Mouse (Mus musculus): ENCODE data around the gene Gm44503. TPM values are rescaled to one million over a fixed set of nuclear protein-coding genes. Genes with fewer than 3 reads are reported as not detected.

The Gm44503 gene
- not detected in 2 replicates for polyA plus RNA-seq (2012; ENCODE audit: insufficient read depth, insufficient read length, missing spikeins)

DNA sequence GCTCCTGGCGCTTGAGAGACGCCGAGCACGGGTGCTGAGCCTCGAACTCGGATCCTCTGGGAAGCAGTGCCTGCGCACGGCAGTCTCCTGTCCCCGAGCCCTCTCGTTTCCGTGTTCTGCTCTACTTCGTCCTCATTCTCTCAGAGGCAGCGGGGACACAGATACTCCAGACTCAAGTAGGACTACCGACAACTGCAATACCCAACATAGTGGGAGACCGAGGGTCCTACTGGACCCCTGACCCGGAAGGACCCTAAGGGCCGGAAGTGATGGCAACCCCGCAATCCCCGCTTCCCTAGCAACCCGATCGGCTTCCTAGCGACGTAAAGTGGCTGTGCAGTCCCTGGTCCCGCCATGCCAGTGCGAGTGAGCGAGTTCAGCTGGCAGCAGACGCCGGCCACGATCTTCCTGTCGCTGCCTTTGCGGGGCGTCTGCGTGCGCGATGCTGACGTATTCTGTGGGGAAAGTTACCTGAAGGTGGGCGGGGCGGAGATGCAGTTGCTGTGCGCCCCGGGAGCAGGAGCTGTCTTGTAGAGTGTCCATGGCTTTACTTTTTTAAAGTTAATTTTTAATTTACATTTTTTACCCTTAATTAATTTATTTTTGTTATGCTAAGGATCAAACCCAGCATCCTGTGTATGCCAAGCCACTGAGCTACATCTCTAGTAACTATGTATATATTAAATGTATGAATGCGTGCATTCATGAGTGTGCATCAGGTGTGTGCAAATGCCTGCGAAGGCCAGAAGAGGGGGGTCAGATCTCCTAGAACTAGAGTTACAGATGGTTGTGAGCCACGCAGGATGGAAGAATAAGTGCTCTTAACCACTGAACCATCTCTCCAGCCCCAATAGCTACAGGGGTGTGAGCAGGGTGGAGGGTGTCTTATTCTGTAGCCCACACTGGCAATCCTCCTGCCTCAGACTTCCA, at the start of gene Gm44503, which contains the start of gene Dyx1c1:
Gene Gm44503 (plus strand): TSS at position 332 of the 930 bp plus-strand sequence.
Gene Dyx1c1 (plus strand): TSS at position 265 of the 930 bp plus-strand sequence.
- TF ChIP-seq CTCF (IDR thresholded peaks at IDR 0.05; ENCODE audit: low read depth, low read length) (no peak), POLR2A (IDR thresholded peaks at IDR 0.05; ENCODE audit: borderline replicate concordance, low read depth, low read length) (no peak)
- peaks cover 8% of the 10 kb centered on the region for H3K4me1 ChIP-seq (ENCODE audit: control insufficient read depth, insufficient read depth, low read length)
- H3K27ac ChIP-seq (ENCODE audit: insufficient read depth, low read depth, low read length): no peak within 1 kb of the TSS; the same call in 1 of the 2 replicates
- peak within 1 kb of the TSS; percentile 67 for H3K4me3 ChIP-seq (ENCODE audit: insufficient read depth, low read length)

DNA sequence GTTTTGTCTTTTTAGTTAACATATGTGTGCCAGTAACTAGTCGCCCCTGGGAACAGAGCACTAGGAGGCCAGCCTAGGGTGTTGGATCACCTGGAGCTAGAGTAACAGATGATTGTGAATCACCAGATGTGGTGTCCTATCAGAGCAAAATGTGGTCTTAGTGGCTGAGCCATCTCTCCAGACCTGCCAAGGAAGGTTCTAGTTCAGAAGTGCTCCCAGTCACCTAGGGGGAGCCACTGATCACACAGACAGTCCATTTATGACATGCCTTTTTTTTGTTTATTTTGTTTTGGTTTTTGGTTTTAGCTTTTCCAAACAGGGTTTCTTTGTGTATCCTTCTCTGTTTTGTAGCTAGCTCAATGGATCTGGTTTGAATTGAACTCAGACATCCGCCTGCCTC, 47.3 kb upstream of the Gm44503 start:
- Histone ChIP-seq H3K4me3 (ENCODE audit: insufficient read depth, low read length) (no peak overlapping the region), H3K4me1 (ENCODE audit: control insufficient read depth, insufficient read depth, low read length) (no peaks in the 10 kb centered on the region), H3K27ac (ENCODE audit: insufficient read depth, low read depth, low read length) (no peak overlapping the region)
- TF ChIP-seq POLR2A (IDR thresholded peaks at IDR 0.05; ENCODE audit: borderline replicate concordance, low read depth, low read length): no peak
- TF ChIP-seq CTCF (IDR thresholded peaks at IDR 0.05; ENCODE audit: low read depth, low read length): no peak

DNA sequence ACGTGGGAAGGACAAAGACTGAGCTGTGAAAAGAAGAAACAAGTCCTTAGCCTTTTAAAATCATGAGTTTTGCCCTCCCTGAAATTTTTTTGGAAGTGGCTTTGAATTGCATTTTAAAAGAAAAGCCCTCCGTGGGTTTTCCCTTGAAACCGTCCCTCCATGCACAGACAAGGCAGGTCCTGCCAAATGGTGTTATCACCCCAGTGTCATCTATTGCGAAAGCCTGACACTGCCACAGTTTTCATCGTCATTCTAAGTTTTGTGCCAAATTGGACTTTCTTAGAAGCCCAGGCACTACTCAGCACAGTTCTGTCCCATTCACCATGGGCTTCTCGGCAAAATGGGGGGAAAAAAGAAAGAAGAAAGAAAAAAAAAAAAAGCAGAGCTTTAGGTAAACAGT, 45.1 kb upstream of the Gm44503 start:
- no peak for TF ChIP-seq CTCF (IDR thresholded peaks at IDR 0.05; ENCODE audit: low read depth, low read length)
- TF ChIP-seq POLR2A (IDR thresholded peaks at IDR 0.05; ENCODE audit: borderline replicate concordance, low read depth, low read length): no peak
- Histone ChIP-seq H3K4me1 (ENCODE audit: control insufficient read depth, insufficient read depth, low read length) (no peaks in the 10 kb centered on the region), H3K4me3 (ENCODE audit: insufficient read depth, low read length) (no peak overlapping the region), H3K27ac (ENCODE audit: insufficient read depth, low read depth, low read length) (no peak overlapping the region)

DNA sequence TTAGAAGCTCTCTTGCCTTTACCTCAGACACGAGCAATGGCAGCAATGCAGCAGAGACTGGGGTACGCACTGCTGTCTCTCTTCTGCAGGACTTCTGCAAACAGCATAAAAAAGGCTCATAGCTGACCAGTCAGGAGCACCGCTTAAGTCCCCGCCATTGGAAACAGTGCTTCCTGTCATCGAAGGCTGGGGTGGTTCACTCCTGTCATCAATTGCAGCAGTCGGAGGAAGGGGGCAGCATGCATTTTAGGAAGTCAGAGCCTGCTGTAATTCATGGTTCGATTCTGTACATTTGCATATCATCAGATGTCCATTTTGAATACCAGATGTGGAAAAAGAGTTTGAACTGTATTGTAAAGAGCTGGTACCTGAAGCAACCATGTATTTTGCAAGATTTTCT, 42.9 kb upstream of the Gm44503 start:
- no peak for TF ChIP-seq POLR2A (IDR thresholded peaks at IDR 0.05; ENCODE audit: borderline replicate concordance, low read depth, low read length)
- TF ChIP-seq CTCF (IDR thresholded peaks at IDR 0.05; ENCODE audit: low read depth, low read length): no peak
- no peak overlapping the region for H3K27ac ChIP-seq (ENCODE audit: insufficient read depth, low read depth, low read length)
- no peaks in the 10 kb centered on the region for H3K4me1 ChIP-seq (ENCODE audit: control insufficient read depth, insufficient read depth, low read length)
- H3K4me3 ChIP-seq (ENCODE audit: insufficient read depth, low read length): no peak overlapping the region

DNA sequence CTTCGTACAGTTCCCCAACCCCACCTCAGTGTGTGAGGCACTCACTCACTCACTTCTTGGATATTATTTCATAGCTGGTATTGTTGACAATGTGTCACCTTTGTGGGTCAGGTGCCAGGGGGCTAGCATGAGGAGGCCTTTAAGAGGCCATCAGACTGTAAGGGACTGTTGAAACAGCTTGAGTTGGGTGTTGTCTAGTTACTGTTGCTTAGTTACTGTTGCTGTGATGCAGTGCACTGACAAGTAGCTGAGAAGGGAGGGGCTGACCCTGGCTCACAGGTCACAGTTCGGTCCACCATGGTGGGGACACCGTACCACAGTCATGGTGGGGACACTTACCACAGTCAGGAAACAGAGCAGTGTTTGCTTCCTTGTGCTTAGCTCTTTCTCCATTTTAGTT, 35.6 kb upstream of the Gm44503 start:
- H3K4me3 ChIP-seq (ENCODE audit: insufficient read depth, low read length): no peak overlapping the region
- TF ChIP-seq POLR2A (IDR thresholded peaks at IDR 0.05; ENCODE audit: borderline replicate concordance, low read depth, low read length) (no peak), CTCF (IDR thresholded peaks at IDR 0.05; ENCODE audit: low read depth, low read length) (no peak)
- no peaks in the 10 kb centered on the region for H3K4me1 ChIP-seq (ENCODE audit: control insufficient read depth, insufficient read depth, low read length)
- no peak overlapping the region for H3K27ac ChIP-seq (ENCODE audit: insufficient read depth, low read depth, low read length)

DNA sequence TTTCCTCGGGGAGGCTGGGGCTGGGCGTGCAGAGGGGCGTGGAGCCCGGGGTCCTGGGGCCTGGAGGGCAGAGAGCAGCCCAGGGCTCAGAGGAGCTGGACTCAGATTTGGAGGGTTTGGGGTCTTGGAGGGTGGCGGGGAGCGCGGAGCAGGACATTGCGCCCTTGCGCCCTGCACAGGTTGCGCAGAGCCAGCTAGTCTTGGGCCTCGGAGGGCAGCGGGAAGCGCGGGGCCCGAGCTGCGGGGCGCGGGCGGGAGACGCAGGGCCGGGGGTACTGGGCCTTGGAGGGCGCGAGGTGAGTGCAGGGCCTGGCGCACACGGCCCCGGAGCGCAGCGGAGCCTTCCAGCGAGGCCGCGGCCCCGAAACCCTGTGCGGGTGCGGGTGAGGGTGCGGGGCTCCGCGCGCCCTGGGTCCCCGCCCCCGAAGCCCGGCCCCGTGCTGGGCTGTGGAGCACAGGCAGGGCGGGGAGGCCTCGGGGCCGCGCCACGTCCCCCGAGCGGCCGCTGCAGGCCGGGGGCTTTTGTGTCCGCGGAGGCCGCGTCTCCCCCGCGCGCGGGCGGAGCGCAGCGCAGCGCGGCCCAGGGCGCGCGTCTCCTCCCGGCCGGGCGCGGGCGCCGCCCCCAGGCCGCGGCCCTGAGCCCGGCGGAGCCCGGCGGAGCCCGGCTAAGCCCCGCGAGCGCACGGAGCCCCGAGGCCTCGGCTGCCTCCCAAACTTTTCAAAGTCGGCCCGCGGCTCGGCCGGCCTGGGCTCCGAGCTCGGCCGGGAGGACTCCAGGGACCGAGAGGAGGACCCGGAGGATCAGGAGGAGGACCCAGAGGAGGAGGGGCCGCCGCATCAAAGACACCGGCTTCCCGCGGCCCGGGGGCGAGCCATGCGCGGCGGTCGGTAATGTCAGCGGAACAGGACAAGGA, 33.4 kb upstream of the Gm44503 start, which contains the start of gene Pygo1:
Gene Pygo1 (plus strand): TSS at position 625 of the 914 bp plus-strand sequence.
- TF ChIP-seq CTCF (IDR thresholded peaks at IDR 0.05; ENCODE audit: low read depth, low read length) (no peak), POLR2A (IDR thresholded peaks at IDR 0.05; ENCODE audit: borderline replicate concordance, low read depth, low read length) (no peak)
- Histone ChIP-seq H3K4me3 (ENCODE audit: insufficient read depth, low read length) (peak within 1 kb of the TSS; percentile 37), H3K4me1 (ENCODE audit: control insufficient read depth, insufficient read depth, low read length) (no peaks in the 10 kb centered on the region), H3K27ac (ENCODE audit: insufficient read depth, low read depth, low read length) (no peak within 1 kb of the TSS)

DNA sequence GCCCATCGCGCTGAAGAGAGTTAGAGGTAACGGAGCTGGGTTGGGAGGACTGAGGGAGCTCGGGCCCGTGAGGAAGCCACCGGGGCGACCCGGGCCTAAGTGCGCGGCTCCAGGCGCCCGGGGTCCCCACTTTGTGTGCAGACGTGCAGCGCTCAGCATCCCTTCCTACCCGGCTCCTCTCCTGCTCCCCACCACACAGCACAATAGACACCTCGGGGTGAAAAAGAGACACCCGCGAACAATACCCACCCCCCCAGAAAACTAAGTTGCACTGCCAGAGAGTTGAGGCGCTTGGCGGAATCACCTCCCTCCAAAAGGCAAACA, 32.8 kb upstream of the Gm44503 start:
- H3K27ac ChIP-seq (ENCODE audit: insufficient read depth, low read depth, low read length): no peak overlapping the region
- H3K4me1 ChIP-seq (ENCODE audit: control insufficient read depth, insufficient read depth, low read length): no peaks in the 10 kb centered on the region
- H3K4me3 ChIP-seq (ENCODE audit: insufficient read depth, low read length): peak overlapping the region; percentile 37
- TF ChIP-seq CTCF (IDR thresholded peaks at IDR 0.05; ENCODE audit: low read depth, low read length): no peak
- TF ChIP-seq POLR2A (IDR thresholded peaks at IDR 0.05; ENCODE audit: borderline replicate concordance, low read depth, low read length): no peak

DNA sequence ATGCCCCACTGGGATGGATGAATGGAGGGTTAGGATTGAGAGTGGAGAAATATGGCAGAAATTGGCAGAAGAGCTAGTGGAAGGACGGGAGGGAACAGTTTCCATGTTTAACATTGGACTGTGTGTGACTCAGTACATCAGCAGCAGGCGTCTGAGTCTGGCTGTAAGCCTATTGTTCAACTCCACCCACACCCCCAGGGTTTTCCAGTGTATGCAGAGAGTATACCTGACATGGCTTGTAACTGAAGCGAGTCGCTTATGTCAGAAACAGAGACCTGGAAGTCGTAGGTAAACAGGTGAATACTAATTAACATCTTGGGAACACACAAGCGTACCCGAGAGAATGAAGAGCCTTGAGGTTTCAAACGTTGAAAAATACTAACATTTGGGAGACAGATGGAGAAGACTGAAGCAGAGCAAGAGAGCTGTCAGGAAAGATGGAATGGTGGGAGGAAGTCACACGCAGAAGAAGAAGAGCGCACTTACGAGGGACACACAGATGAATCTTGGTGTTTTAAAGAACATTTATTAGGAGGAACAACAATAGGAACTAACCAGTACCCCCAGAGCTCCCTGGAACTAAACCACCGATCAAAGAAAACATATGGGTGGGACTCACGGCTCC, 27.4 kb upstream of the Gm44503 start:
- Histone ChIP-seq H3K27ac (ENCODE audit: insufficient read depth, low read depth, low read length) (no peak overlapping the region), H3K4me3 (ENCODE audit: insufficient read depth, low read length) (no peak overlapping the region), H3K4me1 (ENCODE audit: control insufficient read depth, insufficient read depth, low read length) (no peaks in the 10 kb centered on the region)
- TF ChIP-seq POLR2A (IDR thresholded peaks at IDR 0.05; ENCODE audit: borderline replicate concordance, low read depth, low read length) (no peak), CTCF (IDR thresholded peaks at IDR 0.05; ENCODE audit: low read depth, low read length) (no peak)

DNA sequence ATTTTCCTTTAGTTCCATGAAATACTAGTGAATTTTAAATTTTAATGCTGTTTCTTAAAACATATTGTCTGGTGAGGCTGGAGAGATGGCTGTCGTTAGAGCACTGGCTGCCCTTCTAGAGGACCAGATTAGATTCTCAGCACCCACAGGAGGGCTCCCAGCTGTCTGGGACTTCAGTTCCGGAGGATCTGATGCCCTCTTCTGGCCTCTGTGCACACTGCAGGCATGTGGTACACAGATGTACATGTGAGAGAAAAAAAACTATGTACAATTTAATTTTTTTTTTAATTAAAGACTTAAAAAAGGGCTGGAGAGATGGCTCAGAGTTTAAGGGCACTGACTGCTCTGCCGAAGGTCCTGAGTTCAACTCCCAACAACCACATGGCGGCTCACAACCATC, 23.3 kb upstream of the Gm44503 start:
- no peaks in the 10 kb centered on the region for H3K4me1 ChIP-seq (ENCODE audit: control insufficient read depth, insufficient read depth, low read length)
- TF ChIP-seq CTCF (IDR thresholded peaks at IDR 0.05; ENCODE audit: low read depth, low read length) (no peak), POLR2A (IDR thresholded peaks at IDR 0.05; ENCODE audit: borderline replicate concordance, low read depth, low read length) (no peak)

More for the DNA sequence above, 23.3 kb upstream of the Gm44503 start:
- H3K27ac ChIP-seq (ENCODE audit: insufficient read depth, low read depth, low read length): no peak overlapping the region
- H3K4me3 ChIP-seq (ENCODE audit: insufficient read depth, low read length): no peak overlapping the region
